Mouse (Mus musculus): Measurements from ENCODE around the gene Tns3.
A peak's percentile ranks its signal among the peaks of the same experiment; 100 is the strongest.

Gene Tns3

DNA sequence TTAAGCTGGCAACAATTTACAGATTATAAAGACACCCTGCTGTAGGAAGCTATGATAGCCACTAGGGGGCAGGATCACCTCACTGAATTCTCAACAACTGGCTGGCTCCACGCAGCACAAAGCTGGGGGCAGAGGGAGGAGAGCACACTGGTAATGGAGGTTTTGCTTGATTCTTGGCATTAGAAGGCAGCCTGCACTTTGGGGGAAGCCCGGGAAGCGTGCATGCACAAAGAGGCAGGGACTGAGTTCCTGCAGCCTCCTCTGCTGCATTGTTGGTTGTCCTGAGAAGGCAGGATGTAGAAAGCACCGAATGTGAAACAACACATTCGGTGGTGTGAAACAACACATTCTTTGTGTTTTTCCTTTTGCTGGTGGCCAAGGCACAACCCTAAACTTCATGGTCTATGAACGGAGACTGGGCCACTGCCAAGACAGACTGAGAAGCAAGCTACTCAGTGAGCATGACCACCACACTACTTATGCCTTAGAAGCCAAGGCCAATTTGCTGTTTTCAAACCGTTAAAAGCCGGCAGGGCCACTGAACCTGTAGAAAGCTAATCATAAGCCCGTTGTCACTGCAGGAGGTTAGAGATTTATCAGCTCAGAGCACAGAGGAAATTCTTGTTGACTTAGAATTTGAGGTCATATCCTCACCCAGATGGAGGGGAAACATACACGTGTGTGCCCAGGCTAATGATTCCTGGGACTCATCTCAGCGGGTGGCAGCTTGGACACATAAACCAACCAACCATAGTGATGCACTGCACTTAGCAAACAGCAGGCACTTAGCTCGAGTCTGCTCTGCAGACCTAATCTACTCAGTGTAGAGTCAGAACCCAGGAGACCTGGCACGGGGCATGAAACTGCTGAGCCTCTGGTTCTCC is 239.8 kb downstream of the Tns3 start:
- peak; percentile 66 for DNase-seq

DNA sequence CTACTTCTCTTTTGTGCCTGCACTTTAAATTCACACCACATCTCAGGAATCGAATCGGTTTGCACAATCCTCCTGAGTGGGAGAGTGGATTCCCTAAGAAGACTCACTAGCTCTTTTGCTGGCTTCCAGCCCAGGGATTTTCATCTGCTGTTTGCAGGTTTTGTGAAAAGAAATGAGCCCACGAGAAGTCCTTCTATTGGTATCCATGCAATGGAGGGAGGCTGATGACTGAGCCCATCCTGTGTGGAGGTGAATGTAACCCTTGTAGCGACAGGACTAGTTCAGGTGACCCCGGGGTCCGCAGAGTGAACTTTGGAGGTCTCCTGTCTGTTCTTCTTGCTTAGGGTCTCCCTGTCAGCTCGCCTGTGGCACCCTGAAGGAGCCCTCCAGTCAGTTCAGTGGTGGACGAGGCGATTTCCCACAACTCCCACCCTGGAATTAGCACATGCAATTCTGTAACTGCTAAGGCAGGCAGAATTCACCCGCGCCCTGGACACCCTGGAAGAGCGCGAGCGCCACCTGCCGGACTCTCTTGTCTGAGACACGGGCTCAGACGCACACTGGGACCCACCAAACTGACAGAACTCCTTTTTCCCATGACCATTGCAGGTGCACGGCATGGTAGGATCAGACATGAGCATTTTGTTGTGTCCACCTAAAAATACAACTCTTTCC is 259.0 kb downstream of the Tns3 start:
- peak; percentile 78 for DNase-seq

DNA sequence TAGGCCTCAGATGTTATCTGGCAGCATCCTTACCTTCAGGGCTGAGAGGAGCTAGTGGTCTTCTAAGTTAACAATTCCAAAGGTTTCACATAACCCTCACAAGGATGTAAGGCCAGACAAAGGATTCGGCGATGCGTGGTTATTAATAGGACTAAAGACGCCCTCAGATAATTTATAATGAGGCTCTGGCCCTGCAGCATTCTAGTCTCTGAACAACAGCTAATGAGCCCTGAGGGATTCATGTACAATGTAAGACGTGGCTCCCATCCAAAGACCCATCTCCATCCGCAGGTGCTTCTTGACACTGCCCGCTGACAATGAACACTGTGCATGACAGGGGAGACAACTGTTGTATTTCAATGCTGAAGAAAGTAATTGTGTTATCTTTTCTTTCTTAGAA is 263.0 kb downstream of the Tns3 start:
- no peak for DNase-seq

DNA sequence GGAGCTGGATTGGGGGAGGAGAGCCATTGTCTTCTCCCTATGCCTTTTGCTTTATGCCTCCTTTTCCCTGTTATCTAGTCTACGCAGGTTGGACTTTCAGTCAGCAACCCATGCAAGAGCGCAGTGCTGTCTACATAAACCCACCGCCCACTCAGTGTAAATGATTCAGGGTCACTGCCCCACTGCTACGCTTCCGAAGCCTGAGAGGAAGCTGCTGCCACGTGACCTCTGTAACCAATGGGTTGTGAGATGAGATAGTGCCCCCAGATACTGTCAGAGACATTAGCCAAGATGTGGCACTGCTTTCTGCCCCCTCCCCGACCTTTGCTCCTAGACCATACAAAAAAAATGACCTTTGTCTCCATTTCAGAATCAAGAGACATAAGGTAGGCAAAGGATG is 268.0 kb downstream of the Tns3 start:
- no peak for DNase-seq

DNA sequence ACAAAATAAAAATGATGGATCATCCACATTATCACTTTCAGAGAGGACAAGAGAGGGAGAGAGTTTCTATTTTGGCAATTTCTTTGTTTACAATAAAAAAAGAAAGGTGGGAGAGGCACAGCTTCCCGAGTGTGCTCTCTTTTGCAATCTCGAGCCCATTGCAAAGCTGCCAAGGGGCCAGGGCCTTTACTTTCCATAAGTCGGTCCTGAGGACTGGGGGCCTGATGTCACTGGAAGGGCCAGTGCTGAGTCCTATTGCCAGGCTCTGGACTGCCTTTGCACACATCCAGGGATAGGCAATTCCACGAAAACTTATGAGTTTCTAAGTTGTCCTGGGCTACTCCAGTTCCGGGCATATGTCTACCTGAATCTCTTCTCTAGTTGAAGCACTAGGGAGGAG is 272.8 kb downstream of the Tns3 start:
- no peak for DNase-seq

DNA sequence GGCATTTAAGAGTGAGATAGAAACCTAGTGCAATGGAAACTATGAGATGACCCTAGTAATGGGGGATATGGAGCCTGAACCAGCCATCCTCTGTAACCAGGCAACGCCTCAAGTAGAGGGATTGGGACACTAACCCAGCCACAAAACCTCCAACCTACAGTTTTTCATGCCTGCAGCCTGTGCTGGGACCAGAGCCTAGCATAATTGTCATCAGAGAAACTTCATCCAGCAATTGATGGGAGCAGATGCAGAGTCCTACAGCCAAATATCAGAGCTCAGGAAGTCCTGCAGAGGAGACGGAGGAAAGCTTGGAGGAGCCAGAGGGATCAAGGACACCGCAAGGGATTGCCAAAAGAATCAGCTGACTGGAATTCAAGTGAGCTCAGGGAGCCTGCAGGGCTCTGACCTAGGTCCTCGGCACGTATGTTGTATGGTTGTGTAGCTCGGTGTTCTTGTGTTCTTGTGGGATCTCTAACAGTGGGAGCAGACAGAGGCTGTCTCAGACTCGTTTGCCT is 278.4 kb downstream of the Tns3 start:
- no peak for DNase-seq

Measured in thymus, postnatal 4 days (tissue).